Mouse (Mus musculus): ENCODE results near the gene Hsf5.

The Hsf5 gene

DNA sequence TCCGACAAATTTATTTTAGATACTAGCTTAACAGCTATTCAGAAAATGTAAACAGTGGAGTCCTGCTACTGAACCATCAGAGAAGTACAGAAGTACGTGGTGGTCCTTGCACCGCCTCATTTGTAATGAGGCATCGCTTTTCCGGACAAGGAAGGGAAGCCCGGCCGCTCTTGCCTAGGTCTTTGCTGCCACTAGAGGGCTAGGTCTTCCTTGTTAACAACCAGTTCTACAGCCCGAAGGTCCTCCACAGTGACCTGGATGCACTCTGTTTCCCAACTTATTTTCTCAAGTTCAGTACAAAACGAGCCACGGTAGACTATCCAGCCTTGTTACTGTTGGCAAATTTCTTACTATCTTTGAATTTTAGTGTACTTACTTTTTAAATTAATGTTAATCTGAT lies 12.9 kb downstream of the Hsf5 start:
- CTCF ChIA-PET: no interaction called here

DNA sequence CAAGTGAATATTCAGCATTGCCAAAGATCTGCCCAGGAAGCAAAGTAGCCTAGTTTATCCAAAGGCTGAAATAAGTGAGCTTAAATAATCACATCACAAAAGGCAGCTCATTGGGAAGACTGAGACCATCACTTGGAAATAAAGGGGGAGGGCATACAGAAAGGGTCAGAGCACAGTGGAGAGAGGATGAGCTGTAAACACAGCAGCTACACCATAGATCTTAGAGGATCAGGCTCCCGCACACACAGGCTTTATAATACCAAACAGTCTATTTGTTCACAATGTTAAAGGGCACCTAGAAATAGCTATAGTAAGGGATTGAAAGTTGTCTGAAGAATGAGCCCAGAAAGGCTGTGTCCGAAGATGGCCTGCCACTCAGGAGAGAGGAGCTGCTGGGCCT lies 21.8 kb downstream of the Hsf5 start:
- CTCF ChIA-PET: no interaction called here

DNA sequence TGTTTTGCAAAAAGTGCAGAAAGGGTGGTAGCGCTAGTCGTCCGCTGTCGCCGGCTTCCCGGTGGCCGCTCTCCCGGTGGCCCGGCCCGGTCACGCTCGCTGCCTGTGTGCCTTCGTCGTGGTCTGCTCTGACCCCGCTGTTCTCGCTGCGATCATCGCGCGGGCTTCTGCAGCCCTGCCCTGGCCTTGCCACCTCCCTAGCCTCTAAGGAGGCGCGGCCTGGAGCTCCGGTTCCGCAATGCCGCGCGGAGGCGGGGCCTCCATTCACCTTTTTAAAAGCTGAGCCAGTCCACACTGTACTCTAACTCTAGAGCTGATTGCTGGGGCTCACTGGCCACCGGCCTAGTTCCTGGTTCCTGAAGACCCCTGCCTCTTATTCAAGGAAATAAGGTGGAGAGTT lies 22.2 kb downstream of the Hsf5 start:
- CTCF ChIA-PET: no interaction called here

DNA sequence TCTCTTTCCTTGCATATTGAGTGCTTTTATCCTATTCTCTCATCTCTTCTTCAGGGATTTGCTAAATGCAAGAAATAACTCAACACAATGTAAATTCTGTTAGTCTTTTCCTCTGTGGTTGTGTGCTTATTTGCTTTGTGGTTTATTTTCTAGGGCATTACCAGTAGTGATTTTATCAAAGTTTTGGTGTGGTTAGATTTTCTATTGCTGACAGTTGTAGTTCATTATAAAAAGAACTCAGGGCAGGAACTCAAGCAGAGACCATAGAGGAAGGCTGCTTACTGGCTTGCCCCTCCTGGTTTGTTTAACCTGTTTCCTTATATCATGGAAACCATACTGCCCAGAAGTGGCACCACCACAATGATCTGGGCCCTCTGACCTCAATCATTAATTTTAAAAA lies 25.9 kb downstream of the Hsf5 start:
- CTCF ChIA-PET: no interaction called here

DNA sequence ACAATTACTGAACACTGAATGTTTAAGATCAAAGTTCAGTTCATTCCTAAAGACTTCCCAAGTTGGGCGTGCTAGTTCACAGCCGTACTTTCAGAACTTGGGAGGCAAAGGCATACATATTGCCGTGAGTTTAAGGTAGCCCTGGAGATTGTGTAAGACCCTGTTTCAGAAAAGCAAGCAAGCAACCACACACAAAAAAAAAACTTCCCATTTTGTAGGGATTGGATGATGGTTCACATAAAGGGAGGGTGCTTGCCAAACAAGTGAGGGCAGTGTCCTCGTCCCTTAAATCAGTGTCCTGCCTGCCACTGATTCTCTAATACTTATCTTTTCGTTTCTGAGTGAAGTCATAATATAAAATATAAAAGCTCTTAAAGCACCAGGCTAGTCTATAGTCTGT lies 37.7 kb downstream of the Hsf5 start:
- CTCF ChIA-PET: interaction anchor here (0.8 to 1.1 kb wide), 2 partner anchors 16 to 23 kb away, joined by 3 read pairs; no protein-coding TSS in a partner anchor

DNA sequence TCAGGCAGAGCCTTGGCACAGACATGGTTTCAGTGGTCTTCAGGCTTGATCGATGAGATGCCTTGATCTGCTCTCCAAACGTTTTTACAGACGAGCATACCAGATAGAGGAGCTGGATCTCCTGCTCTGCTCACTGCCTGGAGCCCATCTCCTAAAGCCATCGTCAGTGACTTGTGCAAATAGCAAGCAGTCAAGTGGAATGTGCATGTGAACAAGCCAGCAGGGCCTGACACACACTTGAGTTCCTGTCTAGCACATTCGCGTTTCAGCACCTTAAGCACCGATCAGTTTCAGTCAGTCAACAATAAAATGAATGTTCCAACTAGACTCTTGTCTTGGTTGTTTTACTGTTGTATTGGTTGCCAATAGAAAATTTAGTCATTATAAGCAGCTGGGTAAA lies 42.3 kb downstream of the Hsf5 start:
- CTCF ChIA-PET: no interaction called here

DNA sequence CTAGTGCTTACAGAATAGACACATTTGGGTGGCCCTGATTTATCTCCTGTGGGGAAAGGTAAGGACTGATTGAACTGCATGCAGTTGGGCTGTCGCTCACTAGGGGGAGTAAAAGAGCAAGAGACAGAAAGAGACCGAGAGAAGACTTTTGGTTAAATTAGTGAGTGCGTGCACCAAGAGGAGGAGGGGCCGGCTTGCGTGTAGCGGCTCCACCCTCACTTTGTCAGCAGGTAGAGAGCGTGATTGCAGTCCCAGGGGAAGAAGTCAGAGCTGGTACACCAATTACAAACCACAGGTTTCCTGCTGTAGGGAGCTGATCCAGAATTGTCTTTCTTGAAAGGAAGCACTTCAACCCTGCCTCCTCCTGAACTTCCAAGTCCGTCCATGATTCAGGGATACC lies 45.4 kb downstream of the Hsf5 start, which contains the start of gene Rnf43:
TSS of gene Rnf43 (plus strand) at position 316 of the 400 bp plus-strand sequence.
- CTCF ChIA-PET: no interaction called here

DNA sequence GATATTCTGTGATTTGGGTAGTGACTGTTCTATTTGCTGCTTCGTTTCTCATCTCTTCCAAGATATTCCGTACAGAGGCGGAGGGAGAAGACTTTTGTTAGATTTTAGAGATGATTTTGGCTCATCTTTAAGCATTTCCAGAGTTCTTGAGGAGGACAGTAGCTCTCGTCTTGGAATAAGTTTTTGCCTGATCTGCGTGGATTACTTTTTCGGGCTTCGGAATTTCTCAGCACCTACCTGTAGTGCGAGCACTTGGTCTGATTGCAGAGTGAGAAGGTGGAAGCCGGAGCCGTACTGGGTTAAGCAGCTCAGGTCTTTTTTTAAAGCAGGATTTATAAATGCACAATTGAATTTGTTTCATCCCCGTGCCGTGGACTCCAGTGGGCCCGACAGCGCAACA lies 45.9 kb downstream of the Hsf5 start:
- CTCF ChIA-PET: no interaction called here

DNA sequence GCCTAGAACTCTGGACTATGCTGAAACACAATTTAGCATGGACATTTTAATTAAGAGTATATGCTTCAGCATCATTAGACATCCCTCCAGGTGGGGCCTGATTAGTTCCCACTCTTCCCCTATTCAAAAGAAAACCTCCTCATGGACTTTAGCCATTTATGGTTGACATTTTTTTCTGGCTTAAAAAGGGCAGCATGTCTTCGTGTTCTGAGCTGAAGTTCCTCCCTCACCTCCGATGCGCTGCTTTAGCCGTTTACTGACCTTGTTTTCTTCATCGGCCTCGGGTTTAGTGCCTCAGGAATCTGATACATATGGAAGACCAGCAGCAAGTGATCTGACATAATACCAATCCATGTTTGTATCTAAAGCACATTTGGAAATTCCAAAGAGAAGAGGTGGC lies 47.0 kb downstream of the Hsf5 start:
- CTCF ChIA-PET: interaction anchor here (1.4 kb wide), 1 partner anchor 77 kb away, joined by 3 read pairs; no protein-coding TSS in a partner anchor

DNA sequence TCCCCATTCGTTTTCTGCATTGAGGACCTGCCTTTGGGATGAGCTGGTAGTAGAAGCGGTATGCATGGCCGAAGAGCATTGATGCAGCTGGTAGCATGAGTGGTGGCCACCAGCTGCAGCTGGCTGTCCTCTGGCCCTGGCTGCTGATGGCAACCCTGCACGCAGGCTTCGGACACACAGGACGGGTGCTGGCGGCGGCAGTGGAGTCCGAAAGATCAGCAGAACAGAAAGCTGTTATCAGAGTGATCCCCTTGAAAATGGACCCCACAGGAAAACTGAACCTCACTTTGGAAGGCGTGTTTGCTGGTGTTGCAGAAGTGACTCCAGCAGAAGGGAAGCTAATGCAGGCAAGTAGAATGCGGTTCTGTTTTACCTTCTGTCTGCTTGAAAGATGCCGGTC lies 47.6 kb downstream of the Hsf5 start:
- CTCF ChIA-PET: interaction anchor here (0.6 to 1.4 kb wide), 2 partner anchors 76 to 1419 kb away, joined by 3 to 5 read pairs; no protein-coding TSS in a partner anchor

DNA sequence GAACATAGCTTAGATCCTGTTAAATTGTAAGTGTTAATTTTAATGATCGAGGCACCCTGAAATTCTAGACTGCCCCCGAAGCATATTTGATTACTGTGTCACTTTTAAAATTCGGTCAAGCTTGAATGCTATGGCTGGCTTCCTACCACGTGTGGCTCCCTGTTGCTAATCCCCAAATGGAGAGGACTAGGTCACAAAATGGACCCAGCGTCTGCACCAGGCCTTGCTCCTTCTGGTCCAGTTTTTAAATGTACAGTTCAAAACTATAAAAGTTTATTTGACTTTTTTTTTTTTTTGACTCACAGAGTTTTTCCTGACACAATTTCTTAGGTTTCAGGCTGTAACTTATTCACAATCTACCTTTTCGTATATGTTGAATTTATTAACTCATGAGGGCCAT lies 48.3 kb downstream of the Hsf5 start:
- CTCF ChIA-PET: interaction anchor here (0.6 kb wide), 1 partner anchor 1419 kb away, joined by 5 read pairs; no protein-coding TSS in a partner anchor

DNA sequence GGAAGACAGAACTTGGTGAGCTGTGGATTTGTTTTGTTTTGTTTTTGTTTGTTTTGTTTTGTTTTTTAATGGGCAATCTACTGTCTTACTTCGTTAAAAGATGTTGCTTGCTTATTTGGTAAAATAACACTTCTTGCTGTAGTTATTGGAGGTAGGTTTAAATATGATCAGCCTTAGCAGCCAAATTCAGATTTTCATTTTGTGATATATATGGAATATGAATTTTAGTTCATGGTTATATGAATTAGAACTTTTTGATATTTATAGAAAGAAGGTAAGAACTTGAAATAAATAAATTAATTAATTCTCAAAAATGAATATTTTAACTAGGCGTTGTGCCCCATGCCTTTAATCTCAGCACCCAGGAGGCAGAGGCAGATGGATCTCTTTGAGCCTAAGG lies 48.7 kb downstream of the Hsf5 start:
- CTCF ChIA-PET: no interaction called here

DNA sequence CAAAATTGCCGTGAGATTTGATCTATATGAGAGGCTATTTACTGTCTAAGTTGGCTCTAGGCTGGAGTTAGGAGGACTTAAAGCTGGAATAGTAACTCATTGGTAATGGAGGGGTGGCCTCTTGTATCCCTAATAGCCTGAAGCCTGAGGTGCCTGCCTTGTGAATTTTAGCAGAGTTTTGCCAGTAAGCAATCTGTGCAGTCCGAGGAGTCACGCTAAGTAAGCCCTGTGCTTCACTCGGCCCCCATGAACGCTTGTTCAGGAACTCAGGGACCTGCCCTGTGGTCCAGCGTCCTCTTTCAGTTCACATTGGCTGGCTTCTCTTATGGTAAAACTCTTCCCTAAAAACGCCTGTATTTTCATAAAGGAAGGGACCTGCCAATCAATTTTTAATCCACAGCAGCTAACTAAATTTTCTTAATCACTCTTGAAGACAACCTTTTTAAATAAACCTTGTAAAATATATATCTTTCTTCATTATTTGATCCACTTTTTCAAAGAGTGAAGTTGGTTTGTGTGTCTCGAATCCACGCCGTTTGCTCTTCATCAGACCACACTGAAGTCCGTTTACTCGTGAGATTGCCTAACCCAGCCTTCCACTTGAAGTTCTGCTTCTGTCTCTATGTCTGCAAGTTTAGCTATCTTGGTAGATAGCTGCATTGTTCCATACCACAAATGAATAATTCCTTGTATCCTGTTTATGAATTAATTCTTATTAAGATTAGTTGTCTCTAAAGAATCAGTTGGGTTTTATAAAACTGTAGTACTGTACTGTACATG lies 49.5 kb downstream of the Hsf5 start:
- CTCF ChIA-PET: interaction anchor here (1.1 to 1.4 kb wide), 2 partner anchors 52 to 111 kb away, joined by 3 to 4 read pairs; no protein-coding TSS in a partner anchor

DNA sequence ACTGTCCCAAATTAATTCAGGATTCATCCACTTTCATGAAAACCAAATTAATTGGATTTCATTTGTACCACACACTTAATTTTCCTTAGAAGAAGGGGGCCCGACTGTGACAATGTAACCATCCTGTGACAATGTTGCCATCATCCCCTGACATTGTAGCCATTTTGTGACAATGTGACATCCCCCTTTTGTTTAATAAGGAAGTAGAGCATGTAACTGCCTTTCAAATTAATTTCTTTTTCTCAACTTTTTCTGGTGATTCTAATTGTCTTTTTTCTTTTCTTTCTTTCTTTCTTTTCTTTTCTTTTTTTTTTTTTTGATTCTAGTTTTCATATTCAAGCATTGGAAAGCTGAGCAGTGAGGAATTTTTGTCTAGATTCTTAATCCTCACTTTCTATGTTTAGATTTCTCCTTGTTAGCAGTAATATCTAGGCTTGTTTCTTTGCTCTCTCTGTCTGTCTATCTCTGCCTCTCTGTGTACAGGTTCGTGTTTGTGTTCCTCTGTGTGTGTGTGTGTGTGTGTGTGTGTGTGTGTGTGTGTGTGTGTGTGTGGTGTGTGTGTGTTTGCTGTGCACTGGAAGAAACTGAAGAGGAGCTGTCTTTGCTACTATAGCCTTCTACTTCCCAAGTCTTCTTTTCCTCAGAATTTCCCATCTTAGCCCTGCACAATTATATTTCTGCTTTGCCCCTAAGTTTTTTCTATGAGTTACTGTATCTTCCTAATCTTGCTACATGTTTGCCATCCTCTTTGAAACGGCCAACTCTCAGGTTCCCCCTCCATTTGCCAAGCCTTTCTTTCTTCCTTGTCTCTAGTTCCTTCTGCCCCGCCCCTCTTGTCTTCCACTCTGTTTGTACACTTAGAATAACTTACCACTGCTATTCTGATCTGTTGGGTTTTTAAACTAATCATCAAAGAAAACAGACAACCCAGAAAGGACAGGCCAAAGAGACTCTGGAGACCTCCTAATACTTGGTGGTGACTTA lies 50.4 kb downstream of the Hsf5 start:
- CTCF ChIA-PET: interaction anchor here (0.6 to 1.4 kb wide), 5 partner anchors 46 to 288 kb away, joined by 3 to 5 read pairs (median 3); no protein-coding TSS in a partner anchor

DNA sequence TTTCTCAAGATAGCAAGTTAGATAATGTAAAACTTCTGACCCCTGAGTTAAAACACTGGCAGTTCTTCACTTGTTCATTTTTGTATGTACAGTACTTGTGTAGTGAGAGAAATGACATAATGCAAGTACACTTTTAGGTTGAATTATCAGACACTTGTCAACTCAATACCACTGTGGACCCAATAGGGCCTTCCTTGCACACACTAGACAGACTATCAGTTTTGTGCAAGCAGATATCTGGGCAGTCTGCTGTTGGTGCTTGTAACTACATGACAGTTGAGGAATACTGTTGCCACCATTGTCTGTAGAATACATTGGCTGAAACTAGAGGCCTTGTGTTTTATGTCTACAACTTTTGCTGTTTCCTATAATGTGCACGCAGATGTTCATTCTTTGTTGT lies 56.3 kb downstream of the Hsf5 start:
- CTCF ChIA-PET: no interaction called here

DNA sequence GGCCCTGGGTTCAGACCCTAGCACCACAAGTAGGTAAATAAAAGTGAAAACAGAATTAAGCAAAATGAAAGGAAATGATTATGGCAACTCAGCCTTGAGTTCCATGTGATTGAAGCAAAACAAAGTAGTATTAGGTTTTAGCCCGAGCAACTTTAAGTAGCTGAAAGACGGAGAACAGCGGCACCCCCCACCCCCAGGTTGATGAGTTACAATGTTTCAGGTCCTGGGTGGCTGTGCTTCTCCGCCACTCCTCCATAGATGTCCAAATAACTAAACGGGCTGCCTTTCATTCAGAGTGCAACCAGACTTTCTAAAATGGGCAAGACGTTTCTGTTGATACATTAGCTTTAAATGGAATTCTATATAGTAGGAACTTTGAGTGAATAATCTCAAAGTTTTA lies 58.6 kb downstream of the Hsf5 start:
- CTCF ChIA-PET: no interaction called here

DNA sequence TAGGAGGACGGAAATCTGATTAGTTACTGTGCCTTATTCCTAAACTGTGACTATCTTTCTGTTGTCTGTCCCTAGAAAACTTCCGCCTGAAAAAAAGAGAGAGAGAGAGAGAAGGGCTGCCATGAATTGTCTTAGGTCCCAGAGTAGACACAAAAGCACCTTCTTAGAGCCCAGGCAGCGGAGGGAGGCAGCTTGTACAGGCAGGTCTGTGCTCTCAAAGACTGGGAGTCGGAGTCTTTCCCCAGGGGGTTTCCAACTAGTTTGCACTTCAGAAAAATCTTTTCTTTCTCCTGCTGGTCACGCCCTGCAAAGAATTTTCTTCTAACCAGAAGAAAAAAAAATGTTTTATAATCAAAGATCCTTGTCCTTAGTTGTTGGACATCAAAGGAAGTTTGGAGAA lies 60.8 kb downstream of the Hsf5 start:
- CTCF ChIA-PET: no interaction called here

DNA sequence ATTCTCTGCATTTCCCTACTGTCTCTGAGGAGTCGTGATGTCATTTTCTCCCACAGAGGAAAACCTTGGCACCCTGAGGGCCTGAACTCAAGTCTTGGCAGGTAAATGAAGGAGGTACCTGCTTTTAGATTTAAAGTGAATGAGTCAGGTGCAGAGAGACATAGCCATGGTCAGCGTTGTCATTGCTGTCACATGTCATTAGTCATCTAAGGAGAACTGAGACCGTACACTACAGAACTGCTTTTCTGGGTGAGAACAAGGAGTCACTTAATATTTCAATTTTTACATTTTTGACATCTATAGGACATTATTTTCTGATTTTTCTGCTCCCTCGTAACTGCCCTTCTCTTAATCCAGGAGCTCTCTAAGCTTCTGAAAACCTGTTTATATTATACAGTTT lies 61.6 kb downstream of the Hsf5 start:
- CTCF ChIA-PET: no interaction called here

DNA sequence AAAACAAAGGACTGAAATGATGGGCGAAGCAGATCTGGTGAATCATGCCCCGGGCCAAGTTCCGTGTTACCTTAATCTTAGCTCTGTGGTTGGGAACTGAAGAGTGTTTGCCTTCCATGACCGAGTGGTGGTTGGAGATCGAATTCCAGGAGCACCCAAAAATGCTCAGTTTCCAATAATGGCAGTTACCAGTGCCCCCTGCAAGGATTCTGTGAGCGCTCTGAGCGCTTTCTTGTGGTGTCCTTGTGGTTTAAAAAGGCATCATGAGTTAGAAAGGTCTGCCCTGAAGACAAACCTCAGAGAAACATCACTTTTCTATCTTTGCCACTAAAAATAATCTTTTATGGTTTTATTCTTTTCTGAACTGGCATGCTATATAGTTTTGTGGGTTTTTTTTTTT lies 62.0 kb downstream of the Hsf5 start:
- CTCF ChIA-PET: no interaction called here

DNA sequence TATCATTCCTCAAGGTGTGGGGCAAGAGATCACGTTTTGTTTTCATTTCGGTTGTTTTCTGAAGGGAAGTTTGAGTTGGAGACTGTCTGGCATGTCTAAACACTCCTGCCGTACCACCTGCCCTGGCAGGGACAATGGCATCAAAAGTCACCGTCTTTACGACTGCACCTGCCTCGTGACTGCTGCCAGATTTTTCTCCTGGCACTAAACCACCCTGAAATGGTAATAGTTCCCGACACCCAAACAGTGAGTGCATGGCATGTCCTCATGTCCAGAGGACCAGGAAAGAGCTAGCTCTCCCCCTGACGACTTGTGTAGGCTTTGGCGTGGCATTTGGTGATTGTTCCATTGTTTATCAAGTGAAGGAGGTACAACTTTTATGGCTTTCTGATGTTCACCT lies 63.8 kb downstream of the Hsf5 start:
- CTCF ChIA-PET: interaction anchor here (0.5 kb wide), 1 partner anchor 206 kb away, joined by 3 read pairs; no protein-coding TSS in a partner anchor

DNA sequence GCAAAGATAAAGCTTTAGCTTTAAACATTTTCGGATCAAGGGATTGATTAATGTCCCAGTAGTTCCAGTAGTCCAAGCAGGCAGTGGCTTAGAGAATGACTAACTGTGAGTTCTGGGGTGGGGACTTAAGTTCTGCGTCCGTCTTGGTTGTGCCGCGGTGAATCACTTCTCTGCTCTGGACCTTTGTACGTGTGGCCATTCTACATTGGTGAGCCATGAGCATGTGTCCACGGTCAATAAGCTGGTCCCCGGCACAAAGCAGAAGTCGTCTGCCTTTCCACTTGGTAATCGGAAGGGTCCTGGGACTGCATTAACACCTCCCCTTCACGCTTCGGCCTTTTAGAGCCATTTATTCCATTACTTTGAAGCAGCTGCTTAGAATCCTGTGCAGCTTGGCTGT lies 65.1 kb downstream of the Hsf5 start:
- CTCF ChIA-PET: interaction anchor here (0.6 kb wide), 1 partner anchor 51 kb away, joined by 7 read pairs; no protein-coding TSS in a partner anchor

DNA sequence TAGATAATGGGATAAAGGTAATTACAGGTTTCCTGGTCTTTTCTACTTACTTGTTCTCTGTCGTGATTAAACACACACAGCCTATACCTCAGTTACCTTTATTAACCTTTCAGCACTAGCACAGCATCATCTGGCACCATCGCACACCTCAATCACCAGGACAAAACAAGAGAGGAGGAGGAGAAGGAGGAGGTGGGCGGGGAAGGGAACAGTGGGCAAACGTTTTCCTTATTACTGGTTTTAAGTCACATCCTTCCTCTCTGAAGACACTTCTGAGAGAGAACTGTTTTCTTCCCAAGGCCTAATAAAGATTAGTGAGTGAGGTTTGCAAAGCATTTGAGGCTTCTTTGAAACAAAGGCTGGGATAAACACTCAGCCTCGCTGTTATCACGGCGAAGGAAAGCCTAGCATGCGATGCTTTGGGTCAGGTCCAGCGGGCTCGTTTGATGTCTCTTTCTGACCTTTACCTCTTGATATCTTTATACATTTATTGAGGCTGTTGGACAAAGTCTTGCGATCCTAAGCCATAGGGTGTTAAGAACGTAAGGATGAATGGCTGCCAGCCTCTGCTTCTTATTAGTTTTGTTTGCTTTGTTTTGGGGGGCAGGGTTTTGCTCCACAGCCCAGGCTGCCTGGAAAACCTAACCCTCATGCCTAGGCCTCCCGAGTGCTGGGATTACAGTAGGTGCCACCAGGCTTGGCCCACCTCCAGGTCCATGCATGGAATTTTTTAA lies 66.0 kb downstream of the Hsf5 start:
- CTCF ChIA-PET: interaction anchor here (0.6 kb wide), 1 partner anchor 50 kb away, joined by 7 read pairs; no protein-coding TSS in a partner anchor

All from spleen, embryonic (tissue).